Mouse (Mus musculus) activated CD4-positive, CD25-positive, alpha-beta regulatory T cell, adult 4 months (primary cell): ENCODE measurements around the gene Sh3bp5. TPM values are rescaled to one million over a fixed set of nuclear protein-coding genes. Genes with fewer than 3 reads are reported as not detected.
"Not testable (repeated sequence)": the region's sequence is repeated elsewhere in the genome, so short reads cannot be mapped to it uniquely, and the experiment has no call there.

Source experiments
- ATAC-seq: one replicate; pipeline ENCODE4 v1.8.0; 2017
- polyA plus RNA-seq, 2 experiments: library from polyadenylated mRNA; unstranded; fragments of 100-300 nt; shearing (Covaris generic); gene quantifications; one replicate each; pipeline ENCODE4 v1.2.1; 2017

The Sh3bp5 gene
- polyA plus RNA-seq = 10 to 100 TPM; 13.1 to 13.9 TPM

DNA sequence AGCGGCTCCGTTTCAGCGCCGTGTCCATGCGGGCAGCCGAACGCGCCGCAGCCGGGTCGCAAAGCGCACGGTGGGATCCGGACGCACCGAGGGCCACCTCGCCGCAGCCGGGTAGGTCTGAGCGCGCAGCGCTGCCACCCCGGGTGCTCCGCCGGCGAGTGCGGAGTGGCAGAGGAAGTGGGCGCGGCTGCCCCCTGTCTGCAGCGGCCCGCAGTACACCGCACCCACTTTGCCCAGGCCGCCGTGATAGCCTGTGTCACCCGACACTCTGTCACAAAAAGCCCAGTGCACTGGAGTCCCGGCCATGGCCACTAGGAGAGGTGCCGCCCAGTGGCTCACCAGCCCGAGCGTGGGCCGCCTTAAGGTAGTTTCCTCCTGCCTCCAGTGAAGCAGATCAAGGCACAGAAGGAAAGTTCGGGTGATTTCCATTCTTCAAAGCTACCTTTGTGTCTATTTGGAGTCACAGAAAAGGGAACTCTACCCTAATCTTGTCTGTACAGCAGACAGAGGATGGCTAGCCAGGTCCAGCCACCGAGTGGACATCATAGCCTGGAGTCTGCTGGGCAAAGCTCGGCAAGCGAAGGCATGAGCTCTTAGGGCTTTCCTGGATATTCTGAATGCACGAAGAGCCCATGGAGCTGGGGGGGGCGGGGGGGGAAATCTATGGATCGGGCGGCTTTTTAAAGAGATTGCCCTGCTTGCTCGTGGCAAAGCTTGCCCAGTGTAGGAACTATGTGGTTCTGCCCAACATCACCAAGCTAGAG lies at the start of gene Sh3bp5:
Gene Sh3bp5, minus strand, starts transcription at position 149 of the 764 bp plus-strand sequence.
- peak; percentile 96 for ATAC-seq

DNA sequence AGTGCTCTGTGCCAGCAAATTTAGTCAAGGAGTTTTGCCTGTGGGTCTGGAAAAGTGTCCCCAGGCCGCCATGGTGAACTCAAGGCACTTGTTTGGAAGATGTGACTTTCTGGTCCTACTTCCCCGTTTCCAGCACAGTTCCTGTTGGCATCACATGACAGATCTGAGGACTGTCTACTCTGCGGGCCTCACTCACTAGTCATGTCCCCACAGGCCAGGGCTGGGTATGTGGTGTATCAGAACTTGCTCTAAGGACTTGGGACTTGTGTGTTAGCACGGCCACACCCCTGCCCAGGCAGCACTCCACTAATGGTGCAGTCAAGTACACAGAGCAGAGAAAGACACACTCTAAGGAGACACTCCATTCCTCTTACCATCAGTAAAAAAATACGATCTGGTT lies 46.5 kb upstream of the Sh3bp5 start:
- ATAC-seq = no peak

DNA sequence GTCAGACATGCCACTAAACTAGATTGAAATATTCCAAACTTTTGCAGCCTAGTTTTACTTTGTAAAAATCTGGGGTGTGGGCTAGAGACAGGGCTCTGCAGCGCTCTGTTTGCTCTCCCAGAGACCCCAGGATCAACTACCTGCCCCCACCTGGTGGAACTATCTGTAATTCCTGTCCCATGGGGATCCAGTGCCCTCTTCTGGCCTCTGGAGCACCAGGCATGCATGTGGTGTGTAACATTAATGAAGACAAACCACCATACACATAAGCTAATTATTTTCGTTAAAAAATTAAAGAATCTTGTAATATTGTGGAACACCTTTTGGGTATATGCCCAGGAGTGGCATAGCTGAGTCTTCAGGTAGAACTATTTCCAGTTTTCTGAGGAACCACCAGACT lies 37.4 kb upstream of the Sh3bp5 start:
- no peak for ATAC-seq

DNA sequence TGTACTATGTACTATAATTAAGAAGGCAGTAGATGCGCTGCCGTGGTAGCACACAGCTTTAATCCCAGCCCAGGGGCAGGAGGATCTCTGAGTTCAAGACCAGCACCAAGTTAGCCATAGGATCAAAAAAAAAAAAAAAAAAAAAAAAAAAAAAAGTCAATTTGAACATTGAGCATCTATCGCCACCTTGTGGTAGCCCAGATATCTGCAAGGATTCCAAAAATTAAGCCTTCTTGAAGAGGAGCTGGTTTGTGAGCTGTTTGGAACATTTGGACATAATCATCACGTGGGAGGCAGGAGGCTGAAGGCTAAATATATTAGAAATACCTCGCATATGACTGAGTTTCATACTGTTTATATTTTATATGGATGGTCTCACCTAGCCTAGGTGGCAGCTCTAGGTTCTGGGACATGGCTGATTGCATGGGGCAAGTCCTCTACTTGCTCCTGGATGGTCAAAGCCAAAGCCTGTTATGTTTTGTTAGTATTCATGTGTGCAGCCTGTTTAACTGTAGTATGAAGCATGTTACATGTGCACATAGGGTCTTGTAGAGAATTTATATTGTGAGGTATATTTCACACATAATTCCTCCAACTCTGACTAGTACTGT lies 36.7 kb upstream of the Sh3bp5 start:
- ATAC-seq = no peak

DNA sequence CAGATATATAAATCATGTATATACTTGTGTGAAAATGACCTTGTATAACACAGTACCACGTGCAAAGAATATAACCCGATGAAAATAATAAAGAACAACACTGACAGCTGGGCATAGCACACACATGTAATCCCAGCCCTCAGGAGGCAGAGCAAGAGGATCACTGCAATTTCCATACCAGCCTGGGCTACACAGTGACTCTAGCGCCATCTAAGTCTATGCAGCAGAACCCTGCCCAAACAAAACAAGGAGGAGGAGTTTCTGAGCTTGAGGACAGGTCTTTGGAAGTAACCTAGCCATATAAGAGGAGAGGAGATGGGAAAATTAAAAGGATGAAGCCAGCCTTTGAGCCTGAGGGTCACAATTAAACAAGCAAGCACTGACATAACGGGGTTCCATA lies 33.8 kb upstream of the Sh3bp5 start:
- ATAC-seq = no peak

DNA sequence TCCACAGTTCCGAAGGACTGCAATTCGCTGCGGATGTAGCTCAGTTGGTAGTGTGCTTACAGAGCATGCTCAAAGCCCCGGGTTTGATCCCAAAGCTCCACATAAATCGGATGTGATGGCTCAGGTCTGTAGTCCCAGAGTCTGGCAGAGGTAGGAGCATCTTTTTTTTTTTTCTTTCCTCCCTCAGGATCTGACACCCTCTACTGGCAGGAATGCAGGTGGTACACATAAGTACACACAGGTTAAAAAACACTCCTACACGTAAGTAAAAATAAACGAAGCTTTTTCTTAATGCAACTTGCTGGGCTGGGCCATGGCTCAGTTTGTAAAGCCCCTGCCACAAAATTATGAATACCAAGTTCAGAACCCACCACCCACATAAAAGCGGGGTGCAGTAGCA lies 28.3 kb upstream of the Sh3bp5 start:
- no peak for ATAC-seq

DNA sequence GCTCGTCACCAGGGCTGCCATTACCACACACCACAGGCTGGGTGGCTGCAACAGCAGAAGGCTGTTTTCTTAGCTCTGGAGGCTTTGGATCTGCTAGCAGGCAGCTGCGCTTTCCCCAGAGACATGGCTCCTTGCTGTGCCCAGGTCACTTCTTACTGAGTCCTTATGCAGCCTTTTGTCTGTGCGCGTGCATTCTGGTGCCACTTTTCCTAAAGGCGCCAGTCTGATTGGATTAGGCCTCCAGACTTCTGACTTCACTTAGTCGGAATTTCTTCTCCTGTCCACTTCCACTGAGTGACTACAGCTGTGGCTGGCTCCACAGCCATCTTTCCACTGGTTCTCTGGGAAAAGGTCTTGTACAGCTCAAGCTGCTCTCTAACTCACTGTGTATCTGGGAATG lies 27.0 kb upstream of the Sh3bp5 start:
- ATAC-seq = no peak

DNA sequence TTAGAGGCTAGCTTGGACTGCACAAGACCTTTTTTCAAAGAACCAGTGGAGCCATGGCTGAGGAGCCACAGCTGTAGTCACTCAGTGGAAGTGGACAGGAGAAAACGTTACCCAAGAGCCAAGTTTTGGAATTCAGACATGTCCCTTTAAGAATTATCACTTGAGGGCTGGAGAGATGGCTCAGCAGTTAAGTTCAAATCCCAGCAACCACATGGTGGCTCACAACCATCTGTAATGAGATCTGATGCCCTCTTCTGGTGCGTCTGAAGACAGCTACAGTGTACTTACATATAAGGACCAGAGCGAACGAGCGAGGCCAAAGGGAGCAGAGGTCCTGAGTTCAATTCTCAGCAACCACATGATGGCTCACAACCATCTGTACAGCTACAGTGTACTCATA lies 26.3 kb upstream of the Sh3bp5 start:
- not testable (repeated sequence) for ATAC-seq

DNA sequence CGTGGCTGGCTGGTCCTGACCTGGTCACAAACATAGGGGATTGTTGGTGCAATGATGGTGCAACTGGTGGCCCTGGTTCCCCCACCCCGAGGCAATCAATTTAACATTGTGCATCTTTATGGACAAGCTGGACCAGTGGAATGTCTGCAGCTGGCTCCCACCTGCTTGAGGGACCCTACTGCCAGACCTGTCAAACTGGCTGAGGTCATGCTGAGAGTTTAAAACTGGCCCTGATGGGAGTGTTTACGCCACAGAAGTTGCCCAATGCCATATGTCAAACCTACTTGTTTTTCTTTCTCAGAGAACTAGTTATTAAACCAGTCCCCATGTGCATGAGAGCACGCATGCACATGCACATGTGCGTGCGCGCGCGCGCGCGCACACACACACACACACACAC lies 22.1 kb upstream of the Sh3bp5 start:
- no peak for ATAC-seq

DNA sequence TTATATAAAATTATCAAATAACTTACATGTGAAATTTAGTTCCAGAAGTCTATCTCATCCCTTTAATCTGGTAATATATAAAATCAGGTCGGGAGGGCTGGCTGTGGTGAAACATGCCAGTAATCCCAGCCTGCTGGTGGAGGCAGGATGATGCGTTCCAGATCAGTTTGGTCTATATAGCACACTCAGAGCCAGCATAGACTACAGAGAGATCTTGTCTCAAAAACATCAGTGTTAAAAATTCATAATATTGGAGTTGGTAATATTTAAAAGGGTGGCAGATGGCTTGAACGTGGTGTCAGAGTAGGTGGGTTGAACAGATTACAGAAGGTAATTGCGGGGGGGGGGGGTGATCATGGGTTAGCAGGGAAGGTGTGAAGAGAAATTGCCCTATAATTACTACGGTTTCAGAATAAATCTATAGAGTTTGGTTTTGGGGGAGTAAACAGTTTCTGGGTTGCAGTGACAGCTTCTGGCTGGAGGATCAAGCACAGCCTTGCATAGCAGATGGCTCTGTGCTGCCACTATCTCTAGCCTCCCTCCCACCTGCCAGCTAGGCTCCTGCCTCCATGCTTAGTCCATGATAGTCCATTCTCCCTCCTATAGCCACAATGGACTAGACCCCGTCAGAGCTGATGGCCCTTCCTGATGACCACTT lies 20.3 kb upstream of the Sh3bp5 start:
- ATAC-seq = no peak

DNA sequence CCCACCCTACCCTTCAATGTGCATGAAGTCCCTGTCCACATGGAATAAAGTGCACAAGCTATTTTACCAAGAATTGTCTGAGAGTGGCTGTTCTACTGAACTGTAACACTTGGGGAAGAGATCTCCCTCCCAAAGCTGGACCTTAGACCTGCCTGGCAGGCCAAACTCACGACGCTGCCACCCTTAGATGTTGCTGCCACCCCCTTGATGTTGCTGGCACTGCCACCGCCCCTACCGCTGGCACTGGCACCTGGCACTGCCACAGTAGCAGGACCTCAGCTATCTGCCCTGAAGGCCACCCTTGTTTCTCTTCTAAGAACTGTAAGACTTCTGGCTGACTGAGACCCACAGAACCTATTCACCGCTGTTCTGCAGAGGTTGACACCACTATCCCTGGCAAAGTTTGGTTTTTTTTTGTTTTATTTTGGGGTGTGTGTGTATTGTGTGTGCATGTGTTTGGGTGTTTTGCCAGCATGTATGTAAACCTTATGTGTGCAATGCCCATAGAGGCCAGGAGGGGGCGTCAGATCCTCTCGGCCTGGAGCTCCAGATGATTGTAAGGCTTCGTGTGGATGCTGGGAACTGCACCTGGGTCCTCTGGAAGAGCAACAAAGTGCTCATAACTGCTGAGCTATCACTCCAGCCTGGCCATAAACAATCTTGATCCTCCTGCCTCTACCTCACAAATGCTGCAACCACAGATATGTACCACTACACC lies 19.1 kb upstream of the Sh3bp5 start:
- no peak for ATAC-seq

DNA sequence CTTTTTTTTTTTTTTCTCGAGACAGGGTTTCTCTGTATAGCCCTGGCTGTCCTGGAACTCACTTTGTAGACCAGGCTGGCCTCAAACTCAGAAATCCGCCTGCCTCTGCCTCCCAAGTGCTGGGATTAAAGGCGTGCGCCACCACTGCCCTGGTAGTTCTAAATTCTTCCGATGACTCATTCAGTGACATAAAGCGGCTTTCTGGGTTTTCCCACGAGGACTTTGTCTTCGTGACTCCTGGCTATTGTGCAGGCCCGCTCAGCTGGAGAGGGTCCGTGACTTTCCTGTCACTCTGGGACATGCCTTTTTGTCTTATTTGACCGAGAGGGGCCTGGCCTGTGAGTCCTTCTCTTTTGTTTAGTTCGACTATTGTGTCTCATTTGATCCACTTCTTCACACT lies 18.1 kb upstream of the Sh3bp5 start:
- not testable (repeated sequence) for ATAC-seq

DNA sequence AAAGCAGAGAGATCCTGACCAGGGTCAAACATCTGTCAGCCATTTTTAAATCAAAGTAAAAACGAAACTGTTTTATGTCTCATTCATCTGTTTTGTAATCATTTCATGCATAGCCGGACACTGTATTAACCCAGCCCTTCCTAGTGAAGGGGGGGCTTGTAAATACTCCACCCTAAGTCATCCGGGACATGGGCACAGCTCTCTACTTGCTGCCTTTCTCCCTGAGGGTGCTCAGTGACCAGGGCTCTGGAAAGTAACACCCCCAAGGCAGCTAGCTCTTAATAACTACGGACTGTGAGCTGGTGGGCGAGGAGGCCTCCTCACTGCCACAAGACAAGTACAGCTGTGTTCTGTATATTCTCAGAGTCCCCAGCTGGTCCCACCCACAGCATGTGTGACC lies 13.1 kb upstream of the Sh3bp5 start:
- no peak for ATAC-seq

DNA sequence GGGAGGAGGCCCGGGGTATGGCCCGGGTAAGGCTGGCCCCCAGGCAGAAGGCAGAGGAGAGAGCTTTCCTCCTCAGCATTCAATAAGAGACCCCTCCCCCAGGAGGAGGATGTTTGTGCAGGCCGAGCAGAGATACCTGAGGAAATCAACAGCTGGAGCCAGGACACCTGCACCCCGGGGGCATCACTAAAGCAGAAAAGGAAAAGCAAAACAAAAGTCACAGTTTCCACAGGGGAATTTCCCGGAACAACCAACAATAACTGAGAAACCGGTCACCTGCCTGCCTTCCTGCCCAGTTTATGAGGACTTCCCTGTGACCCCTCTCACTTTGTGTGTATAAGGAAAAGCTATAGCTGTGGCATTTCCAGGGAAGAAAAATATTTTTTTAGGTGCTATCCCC lies 7.7 kb upstream of the Sh3bp5 start:
- no peak for ATAC-seq

DNA sequence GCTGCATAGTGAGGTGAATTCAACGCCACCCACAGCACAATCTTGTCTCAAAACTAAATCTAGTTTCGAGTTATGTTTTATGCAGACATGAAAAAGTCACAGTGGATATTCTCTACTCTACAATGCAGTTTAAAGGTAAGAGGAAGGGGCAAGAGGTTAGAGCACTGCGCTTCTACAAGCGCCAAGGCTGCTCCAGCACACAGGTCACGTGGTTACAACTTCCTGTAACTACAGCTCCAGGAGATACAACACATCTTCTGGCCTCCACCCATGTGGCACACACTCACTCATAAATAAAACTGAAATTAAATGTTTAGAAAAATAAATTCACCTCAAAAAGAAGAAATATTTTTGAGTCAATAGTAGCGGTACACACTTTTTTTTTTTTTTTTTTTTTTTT lies 4.8 kb upstream of the Sh3bp5 start:
- ATAC-seq = peak; percentile 50

DNA sequence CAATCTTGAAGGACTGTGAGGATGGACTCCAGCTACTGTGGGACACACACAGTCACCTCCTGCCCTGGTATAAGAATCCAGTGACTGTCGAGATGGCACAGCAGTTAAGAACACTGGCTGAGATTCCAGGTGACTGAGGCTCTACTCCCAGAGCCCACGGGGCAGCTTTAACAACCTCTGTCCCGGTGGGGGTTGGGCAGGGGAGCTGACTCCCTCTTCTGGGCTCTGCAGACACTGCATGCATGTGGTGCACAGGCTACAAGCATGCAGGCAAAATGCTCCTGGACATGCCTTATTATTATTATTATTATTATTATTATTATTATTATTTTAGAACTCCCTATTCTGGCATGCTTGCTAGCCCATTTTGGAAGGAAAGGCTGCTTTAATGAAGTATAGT lies 4.4 kb upstream of the Sh3bp5 start:
- no peak for ATAC-seq

DNA sequence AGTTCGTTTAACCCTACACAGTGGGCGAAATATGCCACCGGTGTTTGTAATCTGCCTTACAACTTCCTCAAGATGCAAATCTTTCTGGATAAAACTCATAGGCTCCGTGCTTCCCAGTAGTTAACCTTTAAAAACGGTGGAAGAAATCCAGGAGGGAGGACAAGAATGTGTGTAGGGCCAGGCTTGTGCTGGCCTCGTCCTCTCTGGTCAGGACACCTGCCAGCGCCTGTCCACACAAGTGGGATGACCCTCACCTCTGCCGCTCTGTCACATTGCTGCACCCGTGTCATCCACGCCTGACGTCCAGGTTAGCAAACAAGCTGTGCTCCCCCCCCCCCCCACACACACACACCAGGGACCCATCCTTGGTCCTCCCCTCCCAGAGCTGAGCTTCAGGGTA lies 3.4 kb upstream of the Sh3bp5 start:
- ATAC-seq = no peak

DNA sequence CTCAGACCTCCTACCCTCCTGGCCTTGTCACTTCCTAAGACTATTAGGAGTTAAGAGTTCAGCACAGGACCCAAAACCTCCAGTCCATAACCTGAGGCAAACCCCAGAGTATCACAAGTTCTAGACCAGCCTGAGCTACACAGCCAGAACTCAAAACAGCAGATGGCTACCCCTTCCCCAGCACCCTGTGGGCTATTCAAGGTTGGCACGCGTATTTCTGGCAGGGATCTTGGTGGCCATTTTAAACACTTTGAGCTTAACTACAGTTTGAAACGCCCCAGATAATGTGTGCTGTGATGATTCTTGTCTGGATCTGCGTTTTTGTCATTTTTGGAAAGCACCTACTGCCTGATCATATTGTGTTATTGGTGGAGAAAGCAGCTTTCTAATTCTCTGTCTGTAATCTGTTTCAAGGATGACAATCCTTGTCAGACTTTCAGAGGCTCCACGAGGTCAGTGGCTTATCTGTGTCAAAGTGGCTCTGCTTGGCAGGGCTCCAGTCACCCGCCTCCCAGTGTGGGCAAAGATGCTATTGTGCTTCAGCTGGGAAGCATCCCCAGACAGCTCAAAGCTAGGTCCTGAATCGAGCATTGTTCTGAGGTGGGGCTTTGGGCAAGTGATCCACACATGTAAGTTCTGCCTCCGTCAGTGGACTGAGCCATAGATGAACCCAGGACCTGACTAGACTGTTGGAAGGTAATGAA lies 2.1 kb upstream of the Sh3bp5 start:
- no peak for ATAC-seq

DNA sequence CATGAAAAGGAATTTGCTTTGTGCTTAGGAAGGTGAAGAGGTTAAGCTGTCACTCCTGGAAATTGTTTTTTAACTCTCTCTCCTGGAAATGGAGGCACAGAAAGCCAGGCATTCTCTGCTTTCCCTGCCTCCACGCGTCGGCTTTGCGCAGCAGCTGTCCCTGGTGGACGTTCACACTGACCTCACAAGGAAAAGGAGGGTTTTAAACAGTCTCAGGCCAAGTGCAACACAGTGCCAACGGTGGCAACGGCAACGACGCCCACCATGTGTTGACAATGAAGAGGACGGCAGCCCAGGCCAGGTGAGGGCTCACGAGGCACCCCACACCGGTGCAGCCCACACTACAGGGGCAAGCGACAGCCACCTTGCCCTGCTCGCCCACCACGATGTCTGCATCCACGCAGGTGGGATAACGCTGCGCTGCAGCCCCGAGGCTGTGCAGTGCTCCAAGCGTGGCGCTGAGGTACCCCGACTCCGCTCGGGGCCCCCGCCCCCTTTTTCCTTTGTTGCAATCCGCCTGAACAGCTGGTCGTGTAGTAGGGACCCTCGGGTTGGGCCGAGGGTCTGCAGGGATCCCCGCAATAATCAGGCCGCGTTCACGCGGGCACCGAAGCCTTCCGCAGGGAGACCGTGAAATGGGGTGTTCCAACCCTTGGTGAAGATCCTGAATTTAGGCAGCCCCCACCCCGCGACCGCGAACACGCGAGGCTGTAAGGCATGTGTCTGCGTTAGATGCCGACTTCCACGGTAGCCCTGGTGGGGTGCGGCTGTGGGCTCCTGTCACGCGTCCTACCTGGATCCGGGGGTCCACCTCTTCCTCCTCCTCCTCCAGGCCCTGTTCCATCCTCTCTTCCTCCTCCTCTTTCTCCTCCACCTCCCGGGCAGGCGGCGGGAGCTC lies 611 bp downstream of the Sh3bp5 start:
- ATAC-seq = peak; percentile 3

DNA sequence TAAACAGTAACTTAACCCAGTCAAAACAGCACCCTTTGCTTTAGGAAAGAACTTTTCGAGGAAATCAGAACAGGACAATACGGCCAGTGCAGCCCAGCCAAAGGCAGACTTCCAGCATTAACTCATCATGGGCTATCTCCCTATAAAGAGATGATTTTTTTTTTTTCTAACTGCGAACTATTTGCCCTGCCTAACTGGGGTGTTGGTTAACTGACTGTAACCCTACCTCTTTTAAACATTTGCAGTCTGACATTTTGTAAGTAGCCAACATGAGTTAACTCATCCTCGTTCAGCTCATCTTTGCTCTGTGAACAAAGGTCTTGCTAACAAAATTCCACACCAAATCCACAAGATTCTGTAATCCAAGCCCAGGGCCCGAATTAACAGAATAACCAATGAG lies 1.5 kb downstream of the Sh3bp5 start:
- no peak for ATAC-seq

DNA sequence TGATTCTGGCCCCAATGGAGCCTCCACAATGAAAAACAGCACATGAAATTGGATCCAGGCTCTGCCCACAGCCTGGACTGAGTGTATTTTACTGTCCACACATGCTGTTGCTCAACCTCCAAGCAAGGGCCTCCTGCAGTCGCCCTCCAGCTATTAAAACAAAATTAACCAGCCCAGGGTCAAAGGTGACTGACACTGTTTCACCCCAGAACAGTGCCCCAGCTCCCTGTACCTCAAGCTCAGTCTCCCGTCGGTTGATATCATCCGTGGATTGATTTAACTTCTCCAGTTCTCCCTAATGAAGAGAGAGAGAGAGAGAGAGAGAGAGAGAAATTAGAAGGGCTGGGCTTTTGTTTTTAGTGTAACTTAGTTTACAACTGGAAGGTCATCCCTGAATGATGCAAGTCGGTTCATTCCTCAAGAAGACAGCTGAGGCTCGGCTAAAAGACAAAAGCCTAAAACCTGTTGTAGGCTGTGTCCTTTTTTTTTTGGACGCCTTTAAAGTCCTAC lies 2.0 kb downstream of the Sh3bp5 start:
- no peak for ATAC-seq
